Mouse (Mus musculus) liver, embryonic 18 days (tissue): Measurements from ENCODE around the gene Cacna2d1. TPM values are rescaled to one million over a fixed set of nuclear protein-coding genes. Genes with fewer than 3 reads are reported as not detected.

Source experiments
- polyA plus RNA-seq: library from polyadenylated mRNA; depleted of rRNA; stranded (reverse); fragments of >200 nt; gene quantifications from 2 replicates; pipeline ENCODE4 v1.2.3, GENCODE M21; 2012; rRNA removed

The Cacna2d1 gene
- polyA plus RNA-seq, result 0.42 and 0.43 TPM in 2 replicates

GRCm38 (mm10) chr5:15934376-15935233 is at the start of gene Cacna2d1:
TSS of gene Cacna2d1 (plus strand) at chr5:15934691.

Other genes with a start within 250 kb of the Cacna2d1 start
- not detected in 2 replicates for gene Speer4c, start 220.4 kb upstream of the Cacna2d1 start, polyA plus RNA-seq